Mouse (Mus musculus): ENCODE measurements around the gene Epm2aip1.

- no peak for TF ChIP-seq CTCF (IDR thresholded peaks at IDR 0.05; ENCODE audit: extremely low read depth, insufficient read depth, low read length)
- TF ChIP-seq POLR2A (IDR thresholded peaks at IDR 0.05; ENCODE audit: extremely low read depth, insufficient read depth, low read length) = no peak
Observed at GRCm38 (mm10) chr9:111272356-111272755, 627 bp downstream of the Epm2aip1 start.

Data from cortical plate, adult 2 months (tissue).